Mouse (Mus musculus) CD4-positive naive resting alpha-beta T cell, adult 76 days (primary cell): ENCODE data around the gene Olfr491. TPM values are rescaled to one million over a fixed set of nuclear protein-coding genes. Genes with fewer than 3 reads are reported as not detected.

Source experiments
- total RNA-seq: library from RNA; stranded (reverse); gene quantifications from one replicate; pipeline ENCODE4 v1.2.4, GENCODE M21; 2023

Olfr491 gene
- not detected for total RNA-seq

DNA sequence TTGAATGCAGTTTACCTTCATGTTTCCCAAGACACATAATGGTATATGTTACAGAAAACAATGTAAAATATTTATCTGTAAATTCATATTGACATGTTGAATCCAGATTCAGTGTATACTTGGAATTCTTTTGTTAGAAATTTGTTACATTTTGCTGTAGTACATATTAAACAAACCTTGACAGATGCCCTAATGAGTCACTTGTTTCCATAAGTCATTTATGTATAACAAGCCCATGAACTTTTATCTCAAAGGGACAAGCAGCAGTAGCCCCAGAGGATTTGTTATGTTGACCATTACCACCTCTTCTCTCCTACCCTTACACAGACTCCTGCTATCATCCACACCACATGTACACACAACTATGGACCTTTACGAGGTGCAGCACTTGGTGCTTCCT, at the start of gene Olfr491:
Olfr491 (plus strand) TSS at position 301 of the 400 bp plus-strand sequence.

DNA sequence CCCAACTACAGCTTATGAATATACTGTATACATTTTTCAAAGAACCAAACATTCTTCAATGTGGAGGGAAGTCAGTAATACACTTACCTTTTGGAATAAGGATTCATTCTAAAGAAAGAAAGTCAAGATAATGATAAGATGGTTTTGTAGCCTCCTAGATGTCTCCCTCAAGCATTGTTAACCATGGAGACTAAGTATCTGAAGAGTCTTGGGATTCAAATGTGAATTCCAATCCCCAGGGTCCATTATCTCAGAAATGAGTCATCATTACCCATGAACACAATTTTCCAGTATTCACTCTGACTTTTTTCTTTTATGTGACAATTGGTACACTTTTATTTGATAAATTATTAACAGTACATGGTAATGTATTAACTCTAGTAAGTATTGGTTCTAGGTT, 24.4 kb upstream of the Olfr491 start, which contains the start of gene Olfr490:
Olfr490 (minus strand) TSS at position 101 of the 400 bp plus-strand sequence.

GRCm38 (mm10) chr7:108323574-108323973, 10.3 kb downstream of the Olfr491 start, which contains the start of gene Olfr492:
Gene Olfr492, minus strand, starts transcription at chr7:108323674.

DNA sequence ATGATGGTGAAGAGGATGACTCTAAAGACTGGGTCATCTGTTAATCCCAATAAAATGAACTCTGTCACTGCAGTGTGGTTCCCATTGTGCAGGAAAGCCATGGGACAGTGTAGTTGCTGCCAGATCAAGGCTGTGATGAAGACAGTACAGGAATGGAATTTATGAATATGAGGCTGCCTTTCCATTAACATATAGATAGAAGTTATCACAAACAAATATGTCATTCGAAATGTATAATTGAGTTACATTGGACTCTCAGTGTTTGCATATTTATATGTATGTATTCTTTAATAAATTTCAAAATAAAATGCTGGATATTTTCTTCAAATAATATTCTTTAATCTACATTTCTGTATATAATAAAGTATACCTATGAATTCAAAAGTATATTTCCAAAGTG, 33.6 kb downstream of the Olfr491 start, which contains the start of gene Olfr493:
Olfr493 (minus strand) TSS at position 101 of the 400 bp plus-strand sequence.

GRCm38 (mm10) chr7:108365035-108365434, 51.8 kb downstream of the Olfr491 start, which contains the start of gene Olfr494:
Gene Olfr494, plus strand, starts transcription at chr7:108365335.

Other genes with a start within 250 kb of the Olfr491 start
- gene Olfr480, start 246.1 kb upstream of the Olfr491 start, total RNA-seq: not detected
- gene Olfr481, start 233.6 kb upstream of the Olfr491 start, total RNA-seq: not detected
- gene Olfr482, start 215.9 kb upstream of the Olfr491 start, total RNA-seq: 2.1 TPM
- not detected for gene Olfr483, start 212.6 kb upstream of the Olfr491 start, total RNA-seq
- gene Olfr484, start 186.0 kb upstream of the Olfr491 start, total RNA-seq: not detected
- gene Olfr485, start 153.6 kb upstream of the Olfr491 start, total RNA-seq: not detected
- not detected for gene Olfr486, start 140.7 kb upstream of the Olfr491 start, total RNA-seq
- not detected for gene Olfr487, start 98.8 kb upstream of the Olfr491 start, total RNA-seq
- gene Olfr488, start 55.1 kb upstream of the Olfr491 start, total RNA-seq: not detected
- not detected for gene Olfr490, start 24.5 kb upstream of the Olfr491 start, total RNA-seq
- gene Olfr492, start 10.2 kb downstream of the Olfr491 start, total RNA-seq: not detected
- not detected for gene Olfr493, start 33.5 kb downstream of the Olfr491 start, total RNA-seq
- not detected for gene Olfr494, start 51.9 kb downstream of the Olfr491 start, total RNA-seq
- not detected for gene Olfr495, start 79.7 kb downstream of the Olfr491 start, total RNA-seq
- not detected for gene Olfr497, start 107.0 kb downstream of the Olfr491 start, total RNA-seq
- not detected for gene Olfr498, start 151.9 kb downstream of the Olfr491 start, total RNA-seq
- gene Olfr502, start 211.6 kb downstream of the Olfr491 start, total RNA-seq: not detected
- not detected for gene Olfr503, start 231.1 kb downstream of the Olfr491 start, total RNA-seq